Comparison of ENCODE assay signal across 12 mouse cellular contexts in genomic region chr2:58486441-58487278, GRCm38 (mm10). TPM values are rescaled to one million over a fixed set of nuclear protein-coding genes. Genes with fewer than 3 reads are reported as not detected.
DNase-seq lines count a peak whose midpoint lies in the region; ATAC-seq and TF ChIP-seq lines count a peak whose summit lies in the region.
"Had no signal": no experiment of that assay in that cellular context is flagged by ENCODE, and none has a peak within 500 bp of the region (broad histone marks: within the 10 kb centered on the region; RNA-seq: fewer than 3 reads in every experiment).

No protein-coding gene starts in this region.

- H3K9me3 ChIP-seq in hindbrain, embryonic 12.5 days (replicated peaks) = no peaks in the 10 kb centered on the region
- no peaks in the 10 kb centered on the region for H3K9me3 ChIP-seq in hindbrain, embryonic 14.5 days (ENCODE audit: control insufficient read depth, low read length)
- H3K9me3 ChIP-seq in forebrain, embryonic 15.5 days = no peaks in the 10 kb centered on the region
- H3K9me3 ChIP-seq: midbrain, embryonic 12.5 days had no signal

- no peak overlapping the region for H3K4me3 ChIP-seq in hindbrain, embryonic 12.5 days
- no peak overlapping the region for H3K4me3 ChIP-seq in hindbrain, embryonic 14.5 days (replicated peaks; ENCODE audit: low read length)
- H3K4me3 ChIP-seq in forebrain, embryonic 15.5 days = no peak overlapping the region
- H3K4me3 ChIP-seq: left cerebral cortex, adult 2 months; midbrain, embryonic 12.5 days had no signal

- intact Hi-C loops in left cerebral cortex, postnatal 25 days (cut with DNase I) = no loop called here

- no peaks in the 10 kb centered on the region for H3K36me3 ChIP-seq in hindbrain, embryonic 12.5 days
- H3K36me3 ChIP-seq in hindbrain, embryonic 14.5 days (replicated peaks; ENCODE audit: control insufficient read depth, insufficient read depth) = 0 out of 2 replicates have a peak, but pooled peaks cover 4% of the 10 kb centered on the region
- H3K36me3 ChIP-seq in forebrain, embryonic 15.5 days = no peaks in the 10 kb centered on the region
- H3K36me3 ChIP-seq: midbrain, embryonic 12.5 days had no signal

- no peak overlapping the region for H3K9ac ChIP-seq in hindbrain, embryonic 12.5 days
- H3K9ac ChIP-seq in hindbrain, embryonic 14.5 days = no peak overlapping the region
- H3K9ac ChIP-seq in forebrain, embryonic 15.5 days (replicated peaks) = no peak overlapping the region
- H3K9ac ChIP-seq: midbrain, embryonic 12.5 days had no signal

- peaks cover 15% of the 10 kb centered on the region for H3K4me1 ChIP-seq in hindbrain, embryonic 12.5 days
- 0 out of 2 replicates have a peak, but pooled peaks cover 3% of the 10 kb centered on the region for H3K4me1 ChIP-seq in hindbrain, embryonic 14.5 days (replicated peaks; ENCODE audit: control insufficient read depth, insufficient read depth, low read length)
- peaks cover 32% of the 10 kb centered on the region for H3K4me1 ChIP-seq in forebrain, embryonic 15.5 days

- no peaks in the 10 kb centered on the region for H3K27me3 ChIP-seq in hindbrain, embryonic 12.5 days
- H3K27me3 ChIP-seq in hindbrain, embryonic 14.5 days (ENCODE audit: control insufficient read depth, insufficient read depth, low read length) = no peaks in the 10 kb centered on the region
- no peaks in the 10 kb centered on the region for H3K27me3 ChIP-seq in forebrain, embryonic 15.5 days
- H3K27me3 ChIP-seq: midbrain, embryonic 12.5 days had no signal

- no peak for DNase-seq in hindbrain, embryonic 14.5 days (ENCODE audit: low spot score)
- peak; percentile 42 for DNase-seq in brain, embryonic 14.5 days (ENCODE audit: low read depth)
- DNase-seq in lung, postnatal 36 days = peak; percentile 59
- no peak for DNase-seq in left cerebral cortex, postnatal 25 days (ENCODE audit: low spot score in 2 of 2)
- DNase-seq in layer of hippocampus, postnatal 14 days (ENCODE audit: low spot score in 2 of 2) = no peak
- DNase-seq: thymus, postnatal 25 days had no signal

- WGBS in hindbrain, embryonic 12.5 days = 72% methylated on average over 11 of the region's 14 CpGs
- WGBS in hindbrain, embryonic 14.5 days = 65% methylated on average over 14 of the region's 14 CpGs
- WGBS in forebrain, embryonic 15.5 days = 42% methylated on average over 14 of the region's 14 CpGs

- TF ChIP-seq POLR2A in brain, embryonic 14.5 days (IDR thresholded peaks at IDR 0.05; ENCODE audit: borderline replicate concordance, extremely low read depth, insufficient read depth, insufficient read length, poor library complexity, severe bottlenecking) = no peak

- ATAC-seq in hindbrain, embryonic 12.5 days (ENCODE audit: low FRiP score) = peak; percentile 53
- no peak for ATAC-seq in hindbrain, embryonic 14.5 days (ENCODE audit: low FRiP score)
- no peak for ATAC-seq in forebrain, embryonic 15.5 days (replicated peaks)
- ATAC-seq in megakaryocyte-erythroid progenitor cell, adult 5-6 weeks (replicated peaks; ENCODE audit: low FRiP score, low TSS enrichment, poor library complexity, severe bottlenecking) = no peak

- TF ChIP-seq CTCF in brain, embryonic 14.5 days (IDR thresholded peaks at IDR 0.05; ENCODE audit: borderline replicate concordance, extremely low read depth, insufficient read depth, insufficient read length) = no peak

- no peak overlapping the region for H3K4me2 ChIP-seq in hindbrain, embryonic 12.5 days (replicated peaks)
- H3K4me2 ChIP-seq in hindbrain, embryonic 14.5 days (replicated peaks) = no peak overlapping the region
- H3K4me2 ChIP-seq in forebrain, embryonic 15.5 days (replicated peaks) = no peak overlapping the region
- H3K4me2 ChIP-seq: midbrain, embryonic 12.5 days had no signal

- no peak overlapping the region for H3K27ac ChIP-seq in hindbrain, embryonic 12.5 days
- H3K27ac ChIP-seq in hindbrain, embryonic 14.5 days = no peak overlapping the region
- 0 out of 2 replicates have a peak overlapping the region, but pooled peaks have one; percentile 9 for H3K27ac ChIP-seq in forebrain, embryonic 15.5 days (replicated peaks)
- H3K27ac ChIP-seq: left cerebral cortex, adult 2 months; midbrain, embryonic 12.5 days had no signal

RNA-seq across cellular contexts. Expression of gene Gm17409, which starts 16.7 kb away (rescaled TPM):
- polyA plus RNA-seq in hindbrain, embryonic 12.5 days (2016; fragmentation: Nextera tagmentation; extraction: Ambion mirVana) = not detected in 2 replicates
- not detected in 2 replicates for polyA plus RNA-seq in hindbrain, embryonic 14.5 days (2014; fragmentation: Nextera tagmentation; extraction: Ambion mirVana)
- not detected in 2 replicates for polyA plus RNA-seq in brain, embryonic 14.5 days (2012; rRNA removed)
- 0.19 TPM in 1 of 2 replicates, not detected in the other for polyA plus RNA-seq in forebrain, embryonic 15.5 days (2015; fragmentation: Nextera tagmentation; extraction: Ambion mirVana)
- total RNA-seq in left cerebral cortex, postnatal 25 days (2021) = not detected
- total RNA-seq in megakaryocyte-erythroid progenitor cell, adult 5-6 weeks (2014; fragmentation: Nextera tagmentation) = not detected in 2 replicates
- total RNA-seq in megakaryocyte-erythroid progenitor cell, adult 5-6 weeks (2017) = not detected in 2 replicates
- total RNA-seq in layer of hippocampus, postnatal 14 days (2021) = not detected
- total RNA-seq: hematopoietic stem cell, adult 5-6 weeks; left cerebral cortex, adult 2 months had no signal
- polyA plus RNA-seq: midbrain, embryonic 12.5 days had no signal

Comparison
In these comparisons a context has a peak if more than half of its experiments do, and no peak if none do; other contexts are left out.
1. DNase-seq: peak in brain, embryonic 14.5 days (single experiment) and lung, postnatal 36 days (single experiment); none in hindbrain, embryonic 14.5 days (single experiment), left cerebral cortex, postnatal 25 days (0 of 2) and layer of hippocampus, postnatal 14 days (0 of 2).